Mouse (Mus musculus) MEL (cell line): ENCODE results near the gene Fam229b. TPM values are rescaled to one million over a fixed set of nuclear protein-coding genes. Genes with fewer than 3 reads are reported as not detected.

Source experiments
- DNase-seq: peaks from one replicate; pipeline ENCODE4 v3.0.0; 2011; ENCODE audit warnings: low read depth, low spot score
- H3K27ac ChIP-seq: 2 replicates; pipeline ENCODE4 v1.5.1; 2012; ENCODE audit warnings: low read depth, mild to moderate bottlenecking, control low read depth, low read length, moderate library complexity; ENCODE audit not compliant: control insufficient read depth
- H3K27me3 ChIP-seq, 2 experiments: fragments of 150-350 bp in 1 of 2; sonication (generic) in 1 of 2; 2 replicates each; pipeline ENCODE4 v1.6.1; 2012; ENCODE audit warnings: low read length in 2 of 2, mild to moderate bottlenecking in 2 of 2, improper control_type of control experiment in 1 of 2, moderate library complexity in 1 of 2; ENCODE audit not compliant: insufficient read depth in 2 of 2, control insufficient read depth in 1 of 2
- H3K36me3 ChIP-seq, 2 experiments: 2 replicates each; pipeline ENCODE4 v1.6.1; 2012 to 2014; ENCODE audit warnings: low read length in 2 of 2, improper control_type of control experiment in 1 of 2, inconsistent platforms in 1 of 2, mild to moderate bottlenecking in 1 of 2; ENCODE audit not compliant: insufficient read depth in 2 of 2, control insufficient read depth in 1 of 2
- H3K4me1 ChIP-seq, 2 experiments: fragments of 150-350 bp in 1 of 2; sonication (generic) in 1 of 2; 2 replicates each; pipeline ENCODE4 v1.6.1; 2012; ENCODE audit warnings: low read length in 2 of 2, improper control_type of control experiment in 1 of 2, mild to moderate bottlenecking in 1 of 2; ENCODE audit not compliant: insufficient read depth in 2 of 2, control insufficient read depth in 1 of 2
- H3K4me3 ChIP-seq, 2 experiments: fragments of 150-350 bp in 1 of 2; sonication (generic) in 1 of 2; 2 replicates each; pipeline ENCODE4 v1.5.1; 2012; ENCODE audit warnings: low read depth in 2 of 2, low read length in 2 of 2, mild to moderate bottlenecking in 2 of 2, moderate library complexity in 2 of 2, control low read depth in 1 of 2, improper control_type of control experiment in 1 of 2; ENCODE audit not compliant: control insufficient read depth in 1 of 2, insufficient read depth in 1 of 2
- H3K79me2 ChIP-seq: 2 replicates; pipeline ENCODE4 v1.6.1; 2012; ENCODE audit warnings: mild to moderate bottlenecking, low read length, moderate library complexity; ENCODE audit not compliant: control insufficient read depth, poor library complexity, insufficient read depth
- H3K9ac ChIP-seq: 2 replicates; pipeline ENCODE4 v1.6.1; 2012; ENCODE audit warnings: low read depth, mild to moderate bottlenecking, control low read depth, low read length, moderate library complexity; ENCODE audit not compliant: control insufficient read depth, poor library complexity, severe bottlenecking
- H3K9me3 ChIP-seq: fragments of 150-350 bp; sonication (generic); replicated peaks from 2 replicates; pipeline ENCODE4 v1.6.1; 2012; ENCODE audit warnings: mild to moderate bottlenecking, low read length, improper control_type of control experiment, moderate library complexity; ENCODE audit not compliant: insufficient read depth
- BHLHE40 ChIP-seq: IDR thresholded peaks from 2 replicates; pipeline ENCODE4 v1.6.1; 2012; ENCODE audit warnings: low read depth, mild to moderate bottlenecking, inconsistent platforms, low read length, improper control_type of control experiment, borderline replicate concordance
- CHD1 ChIP-seq: IDR thresholded peaks from 2 replicates; pipeline ENCODE4 v1.6.1; 2012; ENCODE audit warnings: low read depth, mild to moderate bottlenecking, inconsistent platforms, low read length, improper control_type of control experiment
- CTCF ChIP-seq, 3 experiments: IDR thresholded peaks in 2 of 3; conservative IDR thresholded peaks in 1 of 3; 2 replicates each; pipeline ENCODE4 v1.5.1; 2011 to 2012; ENCODE audit warnings: low read length in 3 of 3, low read depth in 2 of 3, mild to moderate bottlenecking in 2 of 3, improper control_type of control experiment in 1 of 3, inconsistent platforms in 1 of 3, mixed read lengths in 1 of 3, moderate library complexity in 1 of 3; ENCODE audit not compliant: control insufficient read depth in 1 of 3, insufficient read depth in 1 of 3, poor library complexity in 1 of 3, severe bottlenecking in 1 of 3
- E2F4 ChIP-seq: IDR thresholded peaks from 2 replicates; pipeline ENCODE4 v1.6.1; 2011; ENCODE audit warnings: low read depth, low read length, improper control_type of control experiment, borderline replicate concordance
- EP300 ChIP-seq, 2 experiments: IDR thresholded peaks; 2 replicates each; pipeline ENCODE4 v1.6.1; 2011; ENCODE audit warnings: improper control_type of control experiment in 2 of 2, low read length in 2 of 2, low read depth in 1 of 2, mild to moderate bottlenecking in 1 of 2
- GABPA ChIP-seq: IDR thresholded peaks from 2 replicates; pipeline ENCODE4 v1.6.1; 2012; ENCODE audit warnings: low read depth, mild to moderate bottlenecking, inconsistent platforms, low read length, improper control_type of control experiment, moderate library complexity
- GATA1 ChIP-seq: IDR thresholded peaks from 2 replicates; pipeline ENCODE4 v1.6.1; 2011; ENCODE audit warnings: low read depth, low read length, improper control_type of control experiment
- MAZ ChIP-seq: IDR thresholded peaks from 2 replicates; pipeline ENCODE4 v1.6.1; 2012; ENCODE audit warnings: low read depth, mild to moderate bottlenecking, inconsistent platforms, low read length, improper control_type of control experiment
- MXI1 ChIP-seq: IDR thresholded peaks from 2 replicates; pipeline ENCODE4 v1.6.1; 2011; ENCODE audit warnings: mild to moderate bottlenecking, low read depth, low read length, improper control_type of control experiment
- MYC ChIP-seq: IDR thresholded peaks from 2 replicates; pipeline ENCODE4 v1.6.1; 2011; ENCODE audit warnings: low read depth, mild to moderate bottlenecking, low read length, improper control_type of control experiment, moderate library complexity
- RAD21 ChIP-seq: IDR thresholded peaks from 2 replicates; pipeline ENCODE4 v1.6.1; 2011; ENCODE audit warnings: mild to moderate bottlenecking, low read depth, low read length, improper control_type of control experiment
- RCOR1 ChIP-seq: IDR thresholded peaks from 2 replicates; pipeline ENCODE4 v1.6.1; 2012; ENCODE audit warnings: low read depth, mild to moderate bottlenecking, inconsistent platforms, low read length, improper control_type of control experiment
- SMC3 ChIP-seq: IDR thresholded peaks from 2 replicates; pipeline ENCODE4 v1.6.1; 2011; ENCODE audit warnings: low read depth, low read length, improper control_type of control experiment
- TBP ChIP-seq: IDR thresholded peaks from 2 replicates; pipeline ENCODE4 v1.8.0; 2011; ENCODE audit warnings: low read depth, low read length, improper control_type of control experiment
- TCF12 ChIP-seq: IDR thresholded peaks from 2 replicates; pipeline ENCODE4 v1.6.1; 2014; ENCODE audit warnings: low read depth, mild to moderate bottlenecking, inconsistent platforms, low read length, improper control_type of control experiment, moderate library complexity
- USF1 ChIP-seq: IDR thresholded peaks from 2 replicates; pipeline ENCODE4 v1.6.1; 2014; ENCODE audit warnings: low read depth, mild to moderate bottlenecking, inconsistent platforms, low read length, improper control_type of control experiment, moderate library complexity
- ZNF384 ChIP-seq: IDR thresholded peaks from 2 replicates; pipeline ENCODE4 v1.6.1; 2012; ENCODE audit warnings: low read depth, mild to moderate bottlenecking, inconsistent platforms, low read length, improper control_type of control experiment
- polyA plus RNA-seq, 2 experiments: library from polyadenylated mRNA; stranded (reverse) in 1 of 2; unstranded in 1 of 2; fragments of >175 nt in 1 of 2; fragments of >200 nt in 1 of 2; gene quantifications; 2 replicates each; pipeline versions ENCODE4 v1.2.1 to v1.2.4; 2012; ENCODE audit warnings: low replicate concordance in 2 of 2, low read depth in 1 of 2; ENCODE audit not compliant: insufficient read length in 2 of 2, insufficient read depth in 1 of 2, missing spikeins in 1 of 2
- total RNA-seq: library from RNA; depleted of rRNA; stranded (reverse); fragments of 300-350 nt; gene quantifications from 2 replicates; pipeline ENCODE4 v1.2.3, GENCODE M21; 2012

The Fam229b gene
- total and polyA plus RNA-seq, 3 experiments = 1.2 to 1.5 TPM; not detected in 1

- peak; percentile 7 for DNase-seq
- no peak overlapping the region for H3K4me3 ChIP-seq
- H3K27ac ChIP-seq = no peak overlapping the region
- H3K4me1 ChIP-seq = no peaks in the 10 kb centered on the region
- no peaks in the 10 kb centered on the region for H3K27me3 ChIP-seq
- H3K79me2 ChIP-seq = no peaks in the 10 kb centered on the region
- no peaks in the 10 kb centered on the region for H3K36me3 ChIP-seq
- H3K9me3 ChIP-seq = no peaks in the 10 kb centered on the region
- no peak overlapping the region for H3K9ac ChIP-seq
- TF ChIP-seq SMC3 = peak; percentile 14; the same call in 1 of the 2 replicates
- no peak for TF ChIP-seq EP300 (IDR thresholded peaks at IDR 0.05; ENCODE audit: low read depth in 1 of 2, low read length in 2 of 2)
- TF ChIP-seq GABPA = no peak
- peak; percentile 18 for TF ChIP-seq RAD21
- TF ChIP-seq GATA1 = no peak
- peak; percentile 64; the same call in 1 of the 2 replicates for TF ChIP-seq USF1
- no peak for TF ChIP-seq ZNF384
- TF ChIP-seq CTCF (IDR thresholded peaks at IDR 0.05 in 2 of 3, conservative IDR thresholded peaks at IDR 0.05 in 1 of 3; ENCODE audit: control insufficient read depth in 1 of 3, insufficient read depth in 1 of 3, low read depth in 2 of 3, low read length in 3 of 3, poor library complexity in 1 of 3, severe bottlenecking in 1 of 3) = peak in 1 of 3 experiments; percentile 18; a peak in 1 of 6 replicates
- no peak for TF ChIP-seq MXI1
These were observed 12.3 kb downstream of the Fam229b start for GRCm38 (mm10) chr10:39121412-39121811.

GRCm38 (mm10) chr10:39109489-39109874 is 24.2 kb downstream of the Fam229b start:
- no peak overlapping the region for H3K9ac ChIP-seq
- no peaks in the 10 kb centered on the region for H3K4me1 ChIP-seq
- H3K9me3 ChIP-seq = no peaks in the 10 kb centered on the region
- H3K27me3 ChIP-seq = no peaks in the 10 kb centered on the region
- H3K36me3 ChIP-seq = no peaks in the 10 kb centered on the region
- no peaks in the 10 kb centered on the region for H3K79me2 ChIP-seq
- no peak for DNase-seq
- H3K4me3 ChIP-seq = no peak overlapping the region
- no peak overlapping the region for H3K27ac ChIP-seq
- no peak for TF ChIP-seq MAZ
- no peak for TF ChIP-seq MYC
- TF ChIP-seq MXI1 = no peak
- TF ChIP-seq RCOR1 = no peak
- no peak for TF ChIP-seq TBP
- TF ChIP-seq BHLHE40 = no peak
- no peak for TF ChIP-seq CHD1
- no peak for TF ChIP-seq TCF12
- TF ChIP-seq E2F4 = no peak
